Mouse (Mus musculus) kidney, adult 9 months (tissue): ENCODE measurements around the gene Prpsap1.
A peak's percentile ranks its signal among the peaks of the same experiment; 100 is the strongest.
"Not testable (repeated sequence)": the region's sequence is repeated elsewhere in the genome, so short reads cannot be mapped to it uniquely, and the experiment has no call there.

Experiments
- DNase-seq: peaks from one replicate; pipeline ENCODE4 v3.0.0; 2022

The Prpsap1 gene

DNA sequence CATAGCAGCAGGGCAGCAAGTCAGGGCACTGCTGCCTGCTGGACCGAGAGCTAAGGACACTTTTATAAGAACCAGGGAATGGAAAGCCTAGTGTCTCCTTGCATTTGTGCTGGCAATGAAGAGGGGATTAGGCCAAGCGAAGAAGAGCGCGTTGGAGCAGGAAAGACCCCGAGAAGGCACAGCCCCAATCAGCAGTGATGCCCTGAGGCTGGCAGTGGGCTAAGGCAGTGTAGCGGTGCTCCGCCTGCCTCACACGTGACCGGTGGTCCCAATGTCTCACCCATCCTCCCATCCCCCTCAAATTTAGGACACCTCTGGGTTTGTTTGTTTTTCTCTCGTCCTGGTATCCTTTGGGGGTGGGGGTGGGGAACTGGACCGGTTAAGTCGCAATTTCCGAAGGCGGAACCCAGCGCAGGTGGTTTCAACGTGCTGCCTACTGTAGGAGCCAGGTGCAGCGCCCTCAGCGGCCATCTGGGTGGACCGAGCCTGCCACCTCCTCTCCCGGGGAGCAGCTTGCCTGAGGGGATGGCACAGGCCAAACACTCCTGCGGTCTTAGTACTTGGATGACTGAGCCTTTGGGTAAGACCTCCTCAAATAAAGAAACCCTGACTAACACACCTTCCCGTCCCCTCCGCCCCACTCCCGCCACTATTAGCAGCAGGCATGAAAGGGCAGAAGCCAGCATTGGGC, 21.5 kb upstream of the Prpsap1 start:
- DNase-seq: no peak

DNA sequence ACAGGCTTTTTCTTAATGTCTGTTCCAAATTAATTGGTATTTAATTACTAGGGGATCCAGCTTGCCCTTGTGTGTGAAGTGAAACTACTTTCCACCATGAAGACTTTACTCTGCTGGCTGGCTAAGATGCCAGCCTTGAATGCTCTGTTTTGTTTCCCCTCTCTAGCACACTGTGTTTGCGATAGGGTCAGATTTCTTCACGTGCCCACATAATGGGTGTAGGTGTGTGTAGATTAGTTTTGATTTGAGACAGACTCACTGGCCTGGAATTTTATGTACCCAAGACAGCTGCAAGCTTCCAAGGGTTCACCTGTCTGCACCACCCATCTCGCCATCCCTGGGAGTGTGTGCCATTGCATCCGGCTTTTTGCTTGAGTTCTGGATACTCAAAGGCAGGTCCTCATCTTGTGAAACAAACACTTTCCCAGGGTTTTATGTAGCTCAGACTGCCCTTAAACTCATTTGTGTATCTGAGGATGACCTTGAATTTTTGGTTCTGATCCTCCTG, 19.6 kb upstream of the Prpsap1 start:
- no peak for DNase-seq

DNA sequence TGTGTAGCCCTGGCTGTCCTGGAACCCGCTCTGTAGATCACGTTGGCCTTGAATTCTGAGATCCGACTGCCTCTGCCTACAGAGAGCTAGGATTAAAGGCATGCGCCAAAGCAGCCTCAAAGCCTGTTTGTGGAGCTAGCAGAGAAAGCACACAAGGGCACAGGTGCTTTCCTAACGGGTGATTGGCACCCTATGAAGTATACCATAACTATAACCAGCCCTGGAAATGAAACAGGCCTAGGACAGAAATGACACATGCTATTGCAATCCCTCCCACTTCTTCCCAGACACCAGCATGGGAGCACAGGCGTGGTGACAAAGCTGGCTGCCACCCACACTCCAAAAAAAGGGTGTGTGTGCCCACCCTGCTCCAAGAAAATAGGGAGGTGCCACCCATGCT, 19.0 kb upstream of the Prpsap1 start:
- DNase-seq: no peak

DNA sequence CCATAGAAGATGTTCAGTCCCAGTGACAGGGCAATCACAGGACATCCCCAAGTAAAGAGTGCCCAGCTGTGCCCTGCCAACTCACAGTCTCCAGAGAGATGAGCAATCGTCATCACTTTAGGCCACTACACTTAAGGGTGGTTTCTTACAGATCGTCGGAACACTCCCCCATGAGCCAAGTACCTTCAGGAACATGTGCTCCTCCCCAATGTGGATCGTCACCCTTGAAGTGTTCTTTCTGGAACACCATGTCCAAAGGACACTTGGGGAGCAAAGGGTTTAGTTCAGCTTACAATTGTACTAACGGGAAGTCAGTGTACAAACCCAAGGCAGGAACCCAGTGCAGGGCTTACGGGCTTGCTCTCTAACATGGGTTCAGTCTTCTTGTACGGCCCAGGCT, 18.2 kb upstream of the Prpsap1 start:
- DNase-seq: no peak

DNA sequence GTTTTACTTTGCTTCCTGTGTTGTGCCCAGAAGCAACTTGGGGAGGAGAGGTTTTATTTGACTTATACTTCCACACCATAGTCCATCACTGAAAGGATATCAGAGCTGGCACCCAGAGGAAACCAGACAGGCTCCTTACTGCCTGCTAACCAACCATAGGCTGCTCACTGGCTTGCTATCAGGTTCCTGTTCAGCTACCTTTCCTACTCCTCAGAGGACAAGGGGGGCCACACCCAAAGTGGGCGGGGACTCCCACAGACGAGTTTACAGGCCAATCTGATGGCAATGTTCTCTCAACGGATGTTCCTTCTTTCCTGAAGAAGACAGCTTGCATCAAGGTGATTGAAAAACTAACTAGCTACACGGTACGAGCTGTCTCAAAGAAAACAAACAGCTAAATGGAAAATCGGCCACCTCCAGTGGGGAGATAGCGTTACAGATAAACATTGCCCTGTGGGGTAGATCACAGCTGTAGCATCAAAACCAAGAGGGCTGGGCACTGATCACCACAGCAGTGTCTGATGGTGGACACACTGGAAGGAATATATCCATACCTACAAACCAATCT, 17.4 kb upstream of the Prpsap1 start:
- DNase-seq: no peak

DNA sequence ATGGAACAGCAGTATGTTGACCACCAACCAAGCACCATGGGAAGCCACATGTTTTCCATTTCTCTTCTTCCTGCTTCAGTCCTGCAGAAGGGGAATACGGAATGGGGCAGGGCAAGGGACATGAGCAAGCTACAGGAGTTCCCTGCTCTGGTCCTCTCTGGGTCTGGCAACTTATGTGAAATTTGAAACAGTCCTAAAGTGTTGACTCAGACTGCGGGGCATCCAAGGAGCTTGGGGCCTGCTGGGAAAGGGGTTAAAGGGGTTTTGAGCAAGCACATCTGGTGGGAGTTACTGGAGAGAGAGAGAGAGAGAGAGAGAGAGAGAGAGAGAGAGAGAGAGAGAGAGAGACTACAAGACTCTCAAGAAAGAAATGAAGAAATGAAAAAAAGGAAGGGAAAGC, 14.7 kb upstream of the Prpsap1 start:
- no peak for DNase-seq

DNA sequence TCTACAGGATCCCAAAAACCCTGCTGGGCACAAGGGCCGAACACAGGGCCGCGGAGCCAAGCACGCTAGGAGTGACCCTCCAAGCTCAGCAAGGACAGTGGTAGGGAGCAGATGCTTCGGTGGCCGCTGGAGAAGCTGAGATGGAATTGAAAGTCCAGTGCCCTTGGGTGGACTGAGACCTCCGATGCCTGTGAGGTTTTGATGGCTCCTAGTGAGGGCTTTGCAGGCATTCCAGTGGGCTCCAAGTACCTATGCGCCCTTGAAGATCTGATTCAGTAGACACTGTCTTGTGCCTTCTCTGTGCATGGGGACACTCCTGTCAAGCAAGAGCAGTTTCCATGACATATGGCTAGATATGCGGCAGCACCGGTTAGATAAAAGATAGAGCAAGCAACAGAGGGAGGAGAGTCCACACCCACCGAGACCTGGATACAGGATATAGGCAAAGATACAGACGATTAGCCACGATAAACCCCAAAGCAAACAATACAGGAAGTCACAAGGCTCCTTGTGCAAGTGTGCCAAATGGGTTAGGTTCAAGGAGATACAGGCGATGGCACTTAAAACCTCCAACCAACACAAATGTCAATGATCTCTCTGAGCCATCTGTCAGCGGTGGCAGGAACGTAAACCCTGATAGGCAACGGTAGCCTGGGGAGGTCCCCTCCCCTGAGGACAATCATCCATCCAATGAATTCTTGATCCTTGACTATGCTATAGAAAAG, 12.3 kb upstream of the Prpsap1 start:
- DNase-seq: no peak

DNA sequence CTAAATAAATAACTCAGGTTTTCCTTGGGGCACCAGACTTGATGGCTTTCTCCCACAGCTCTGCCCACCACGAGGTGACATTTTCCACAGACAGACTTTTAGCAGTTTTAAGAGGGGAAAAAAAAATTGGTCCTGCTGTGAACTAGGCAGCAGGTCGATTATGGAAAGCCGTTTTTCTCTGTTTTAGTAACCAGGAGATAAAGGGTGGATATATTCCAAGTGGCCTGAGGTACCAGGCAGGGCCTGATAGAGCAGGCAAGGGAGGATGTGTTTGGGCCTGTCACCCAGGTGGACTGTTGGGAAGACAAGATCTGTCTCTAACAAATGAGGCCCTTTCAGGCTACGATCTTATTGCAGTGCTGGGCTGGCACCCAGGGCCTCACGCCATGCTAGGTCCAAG, 11.6 kb upstream of the Prpsap1 start:
- no peak for DNase-seq

DNA sequence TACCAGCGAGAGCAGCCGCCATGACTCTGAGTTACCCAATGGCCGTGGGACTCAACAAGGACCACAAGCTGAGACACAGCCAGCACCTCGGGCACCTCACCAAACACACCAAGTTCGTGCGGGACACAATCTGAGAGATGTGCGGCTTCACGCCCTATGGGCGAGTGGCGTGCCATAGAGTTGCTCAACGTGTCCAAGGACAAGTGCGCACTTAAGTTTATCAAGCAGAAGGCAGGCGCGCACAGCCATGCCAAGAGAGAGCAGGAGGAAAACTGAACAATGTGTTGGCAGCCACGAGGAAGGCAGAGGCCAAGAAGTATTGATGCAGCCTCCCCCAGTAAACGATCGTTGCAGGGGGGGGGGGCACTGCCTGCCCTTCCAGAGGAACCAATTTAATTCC, 10.5 kb upstream of the Prpsap1 start:
- no peak for DNase-seq

DNA sequence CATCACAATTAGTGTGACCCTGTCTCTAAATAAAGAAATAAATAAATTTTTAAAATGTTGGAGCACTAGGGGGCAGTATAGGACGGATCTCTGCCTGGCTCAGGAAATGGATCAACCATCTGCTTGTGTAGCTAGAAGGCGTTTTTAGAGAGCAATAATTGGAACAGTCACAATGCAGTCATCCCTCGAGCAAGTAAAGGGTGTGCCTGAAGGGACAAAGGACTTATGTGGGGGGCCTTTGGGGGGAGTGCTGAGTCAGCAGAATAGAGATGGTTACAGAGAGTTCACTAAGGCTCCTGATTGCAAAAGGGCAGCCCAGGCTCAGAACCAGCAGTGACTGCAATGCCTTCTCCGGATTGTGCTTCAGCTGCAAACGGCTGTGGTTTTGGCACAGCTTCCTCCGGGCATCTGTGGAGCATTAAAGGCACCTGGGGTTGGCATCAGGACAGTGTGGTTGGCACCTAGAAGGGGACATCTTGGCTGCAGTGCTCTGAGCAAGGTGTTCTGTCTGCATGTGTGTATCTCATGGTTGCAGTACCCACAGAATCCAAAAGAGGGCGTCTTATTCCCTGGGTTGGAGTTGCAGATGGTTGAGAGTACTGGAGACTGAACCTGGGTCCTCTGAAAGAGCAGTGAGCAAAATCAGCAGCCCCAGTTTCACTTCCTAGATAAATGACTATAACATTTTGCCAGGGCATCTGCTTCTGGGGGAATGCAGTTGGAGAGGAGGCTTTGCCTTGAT, 7.2 kb upstream of the Prpsap1 start:
- peak; percentile 61 for DNase-seq

DNA sequence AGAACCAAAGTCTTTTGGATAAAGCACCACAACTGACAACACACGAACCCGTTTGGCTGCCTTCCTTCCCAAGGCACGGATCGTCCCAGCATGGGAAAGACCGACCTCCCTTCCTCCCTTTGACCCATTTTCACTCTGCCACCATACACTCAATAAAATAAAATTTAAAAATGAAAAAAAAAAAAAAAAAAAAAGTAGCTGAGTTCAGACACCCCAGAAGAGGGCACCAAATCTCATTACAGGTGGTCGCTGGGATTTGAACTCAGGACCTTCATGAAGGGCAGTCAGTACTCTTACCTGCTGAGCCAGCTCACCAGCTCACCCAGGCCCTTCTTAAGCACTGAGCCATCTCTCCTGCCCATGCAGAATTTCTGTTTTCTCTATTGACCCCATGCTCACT, 5.0 kb upstream of the Prpsap1 start:
- DNase-seq: no peak

DNA sequence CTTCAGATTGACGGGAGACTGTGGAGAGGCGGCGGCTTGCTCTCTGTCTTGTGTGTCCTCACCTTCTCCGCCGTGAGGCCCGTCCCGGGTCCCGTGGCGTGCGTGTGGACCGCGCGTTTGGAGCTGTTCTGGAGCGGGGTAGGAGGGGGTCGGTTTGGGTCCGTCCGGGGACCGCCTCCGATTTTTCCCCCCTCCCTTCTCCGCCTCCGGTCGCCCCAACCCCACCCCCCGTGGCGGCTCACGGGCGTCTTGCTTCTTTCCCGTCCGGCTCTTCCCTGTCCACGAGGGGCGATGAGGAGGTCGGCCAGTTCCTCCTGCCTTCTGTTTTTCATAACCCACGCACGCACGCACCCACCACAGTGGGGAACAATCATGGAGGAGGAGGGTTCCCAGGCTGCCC, 4.6 kb upstream of the Prpsap1 start:
- no peak for DNase-seq

DNA sequence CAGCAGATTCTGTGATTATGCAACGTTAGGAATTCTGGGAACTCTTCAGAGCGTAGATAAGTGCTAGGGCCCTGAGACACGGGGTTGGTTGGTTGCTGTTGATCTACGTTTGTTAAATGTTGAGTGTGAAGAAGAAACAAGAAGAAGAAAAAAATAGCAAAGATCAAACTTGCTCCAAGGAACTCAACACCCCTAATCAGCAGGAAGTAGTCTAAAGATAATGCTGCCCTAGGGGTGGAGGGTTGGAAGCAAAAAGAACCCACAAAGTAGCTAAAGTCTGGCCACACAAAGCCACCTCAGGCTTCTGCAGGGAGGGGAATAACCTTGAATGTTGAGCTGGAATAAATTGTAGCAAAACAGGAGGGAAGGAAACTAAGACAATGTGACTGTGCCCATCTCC, 3.3 kb upstream of the Prpsap1 start:
- no peak for DNase-seq

DNA sequence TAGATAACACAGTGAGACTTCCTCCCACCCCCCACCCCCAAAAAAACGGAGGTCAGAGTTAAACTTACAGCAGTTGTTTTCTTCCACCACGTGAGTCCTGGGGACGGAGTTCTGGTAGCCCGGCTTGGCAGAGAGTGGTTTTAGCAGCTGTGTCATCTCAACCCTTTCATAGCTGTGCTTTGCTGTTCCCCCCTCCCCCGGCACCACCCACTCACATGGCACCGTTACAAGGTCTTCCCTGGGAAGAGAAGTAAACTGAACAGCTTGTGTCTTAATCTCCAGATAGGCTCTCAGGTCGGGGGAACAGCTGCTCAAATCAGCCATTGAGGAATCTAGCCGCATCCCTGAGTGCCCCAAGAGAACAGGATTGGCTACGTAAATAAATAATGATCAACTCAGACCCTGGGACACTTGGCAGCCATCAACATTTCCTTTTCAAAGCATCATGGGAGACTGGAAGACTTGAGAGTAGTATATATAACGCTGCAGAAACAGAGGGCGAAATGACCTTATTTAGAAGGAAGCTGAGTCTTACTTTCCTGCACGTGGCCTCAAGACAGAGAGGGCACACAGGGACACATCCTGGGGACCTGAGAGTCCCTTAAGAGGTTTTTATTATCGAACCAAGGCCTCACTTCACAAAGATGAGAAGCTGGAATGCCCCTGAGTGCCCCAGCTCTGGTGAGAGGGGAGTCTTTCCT, 622 bp upstream of the Prpsap1 start:
- DNase-seq: peak; percentile 59

DNA sequence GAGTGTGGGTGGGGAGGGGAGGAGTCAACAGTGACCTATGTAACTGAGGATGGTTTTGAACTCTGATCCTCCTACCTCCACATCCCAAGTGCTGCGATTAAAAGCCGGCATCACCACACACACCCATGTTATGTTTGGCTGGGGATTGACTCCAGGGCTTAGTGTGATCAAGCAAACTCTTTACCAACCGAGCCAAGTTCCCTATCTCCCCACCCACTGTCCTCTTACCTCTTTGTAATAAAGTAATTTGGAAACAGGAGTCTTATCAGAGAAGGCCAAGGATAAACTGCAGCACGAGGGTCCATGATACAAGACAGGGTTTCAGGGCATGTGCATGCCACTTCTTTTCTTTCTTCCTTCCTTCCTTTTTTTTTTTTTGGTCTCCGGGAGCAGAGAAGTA, 811 bp downstream of the Prpsap1 start:
- no peak for DNase-seq

DNA sequence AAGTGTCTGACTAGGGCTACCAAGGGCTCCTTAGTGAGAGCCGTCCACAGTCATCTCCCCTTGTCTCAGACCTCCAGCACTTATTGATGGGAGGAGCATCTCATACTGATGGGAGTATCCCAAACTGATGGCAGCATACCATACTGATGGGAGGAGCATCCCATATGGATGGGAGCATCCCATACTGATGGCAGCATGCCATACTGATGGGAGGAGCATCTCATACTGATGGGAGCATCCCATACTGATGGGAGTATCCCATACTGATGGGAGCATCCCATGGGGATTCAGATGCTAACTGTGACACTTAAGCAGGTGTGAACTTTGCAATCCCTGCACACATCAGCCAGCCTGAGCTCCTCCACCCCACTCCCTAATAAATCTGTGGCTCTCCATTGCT, 1.5 kb downstream of the Prpsap1 start:
- DNase-seq: not testable (repeated sequence)

DNA sequence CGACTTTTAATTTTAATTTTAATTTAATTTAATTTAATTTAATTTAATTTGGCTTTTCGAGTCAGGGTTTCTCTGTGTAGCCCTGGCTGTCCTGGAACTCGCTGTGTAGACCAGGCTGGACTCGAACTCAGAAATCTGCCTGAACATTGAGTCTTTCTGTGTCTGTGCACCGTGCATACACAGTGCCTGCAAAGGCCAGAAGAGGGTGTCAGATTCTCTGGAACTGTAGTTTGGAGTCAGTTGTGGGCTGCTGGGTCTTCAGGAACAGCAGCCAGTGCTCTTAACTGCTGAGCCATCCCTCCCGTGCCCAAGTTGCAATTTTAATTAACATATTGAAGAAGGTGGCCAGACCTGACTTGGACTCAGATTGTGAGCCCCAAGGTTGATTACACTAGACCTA, 2.7 kb downstream of the Prpsap1 start:
- no peak for DNase-seq

DNA sequence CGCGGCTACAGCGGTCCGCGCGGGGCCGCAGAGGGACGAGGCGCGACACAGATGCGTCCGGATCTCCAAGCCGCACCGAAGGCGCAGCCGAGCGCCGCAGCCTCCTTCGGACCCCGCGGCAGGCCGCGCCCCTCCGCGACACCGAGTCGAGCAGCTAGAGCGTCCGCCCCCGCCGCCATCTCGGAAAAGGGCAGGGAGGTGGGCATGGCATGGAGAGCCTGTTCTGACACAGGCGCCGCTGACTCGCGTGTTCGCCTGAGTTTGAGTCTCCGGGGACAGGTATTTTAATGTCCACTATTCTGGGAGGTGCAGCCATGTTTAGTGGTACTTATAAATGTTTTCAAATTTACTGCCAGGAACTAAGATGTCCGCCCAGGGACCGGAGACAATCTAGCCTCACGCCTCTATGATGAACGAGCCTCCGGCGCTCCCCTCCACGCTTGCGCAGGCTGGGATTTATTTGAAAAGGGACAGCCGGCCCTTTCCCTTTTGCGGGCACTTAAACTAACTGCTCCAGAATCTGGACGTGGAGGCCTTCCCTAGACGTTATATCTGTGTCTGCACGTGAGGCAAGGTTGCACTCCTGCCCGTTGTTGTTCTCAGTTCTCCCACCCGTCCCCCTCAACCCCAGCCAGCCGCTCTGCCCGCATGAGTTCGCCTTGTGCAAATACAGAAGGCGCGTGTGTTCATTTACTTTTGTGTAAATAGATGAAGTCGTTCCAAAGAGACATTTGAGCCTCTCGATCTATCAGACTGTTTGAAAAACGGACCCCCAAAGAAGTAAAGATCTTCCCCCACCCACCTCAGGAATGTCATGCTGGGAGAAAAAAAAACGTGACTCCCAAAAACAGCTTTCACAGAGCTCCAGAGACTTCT, 3.5 kb downstream of the Prpsap1 start:
- peak; percentile 91 for DNase-seq

DNA sequence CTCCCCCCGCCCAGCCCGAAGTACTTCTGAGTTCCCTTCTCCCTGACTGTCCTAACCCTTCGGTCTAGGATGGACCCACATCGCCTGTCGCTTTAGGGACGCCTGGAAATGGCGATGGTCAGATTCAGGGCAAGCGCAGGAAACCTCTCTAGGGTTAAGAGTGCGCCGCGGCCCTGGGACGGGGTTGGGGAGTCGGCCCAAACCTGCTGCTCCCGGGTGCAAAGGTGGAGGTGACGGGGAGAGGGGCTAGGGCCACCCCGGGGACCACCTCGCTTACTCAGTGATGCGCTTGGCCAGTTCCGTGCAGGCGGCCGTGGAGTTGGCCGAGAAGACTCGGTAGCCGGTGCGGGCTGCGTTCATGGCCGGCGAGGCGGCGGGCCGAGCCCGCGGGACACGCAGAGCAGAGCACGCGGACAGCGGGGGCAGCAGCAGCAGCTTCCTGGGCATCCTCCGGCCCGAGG, 4.2 kb downstream of the Prpsap1 start:
- no peak for DNase-seq

DNA sequence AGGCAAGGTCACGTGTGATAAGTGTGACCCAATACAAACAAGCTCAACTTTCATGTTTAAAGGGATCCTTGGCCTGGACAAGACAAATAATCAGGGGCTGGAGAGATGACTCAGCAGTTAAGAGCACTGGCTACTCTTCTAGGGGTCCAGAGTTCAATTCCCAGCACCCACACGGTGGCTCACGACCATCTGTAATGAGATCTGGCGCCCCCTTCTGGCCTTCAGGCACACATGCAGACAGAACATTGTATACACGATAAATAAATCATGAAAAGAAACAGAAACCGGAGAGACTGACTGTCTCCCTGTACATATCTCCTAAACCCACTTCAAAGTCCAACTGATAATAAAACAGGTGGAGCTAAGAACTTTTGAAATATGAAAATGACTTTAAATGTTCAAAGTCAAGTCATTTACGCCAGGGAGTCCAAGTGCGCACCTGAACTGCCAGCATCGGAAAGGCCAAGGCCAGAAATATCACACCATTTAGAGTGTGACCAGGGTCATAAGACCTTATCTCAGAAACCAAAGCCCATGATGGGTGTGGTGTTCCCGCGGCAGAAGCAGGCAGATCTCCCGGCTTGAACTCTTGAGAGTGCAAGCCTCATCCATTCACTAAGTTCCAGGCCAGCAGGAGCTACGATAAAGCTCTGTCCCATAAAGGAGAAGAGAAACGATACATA, 5.2 kb downstream of the Prpsap1 start:
- DNase-seq: no peak

DNA sequence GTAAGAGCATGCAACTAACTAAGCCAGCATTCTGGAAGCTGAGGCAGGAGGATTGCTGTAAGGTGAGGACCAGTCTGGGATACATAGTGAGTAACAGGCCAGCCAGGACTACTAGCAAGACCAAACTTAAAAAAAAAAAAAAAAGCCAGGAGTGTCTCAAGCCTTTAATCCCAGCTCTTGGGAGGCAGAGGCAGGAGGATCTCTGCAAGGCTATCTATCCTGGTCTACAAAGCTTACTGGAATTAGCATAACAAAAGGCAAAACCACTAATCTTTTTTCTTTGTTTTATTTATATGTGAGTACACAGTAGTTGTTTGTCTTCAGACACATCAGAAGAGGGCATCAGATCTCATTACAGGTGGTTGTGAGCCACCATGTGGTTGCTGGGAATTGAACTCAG, 5.8 kb downstream of the Prpsap1 start:
- no peak for DNase-seq
